Mouse (Mus musculus): ENCODE measurements around the gene Defb47. TPM values are rescaled to one million over a fixed set of nuclear protein-coding genes. Genes with fewer than 3 reads are reported as not detected.

Defb47 gene
- total RNA-seq, 2 experiments from 2014 or later, result not detected

Other genes starting within 250 kb of the Defb47 start
- 10 to 100 TPM; 10.8 to 11.9 TPM for gene Ints6, start 236.9 kb upstream of the Defb47 start, total RNA-seq (2021)
- 1 to 10 TPM; 5.8 to 6.2 TPM for gene Wdfy2, start 160.4 kb upstream of the Defb47 start, total RNA-seq (2021)
- gene Defb48, start 13.6 kb upstream of the Defb47 start, total RNA-seq (2021), result not detected
- not detected for gene Defb43, start 13.7 kb downstream of the Defb47 start, total RNA-seq (2021)
- not detected for gene Defb42, start 48.9 kb downstream of the Defb47 start, total RNA-seq (2021)
- not detected for gene Defb30, start 51.9 kb downstream of the Defb47 start, total RNA-seq (2021)